Mouse (Mus musculus) ovary, adult 2 months (tissue): Measurements from ENCODE around the gene Pcbp2. TPM values are rescaled to one million over a fixed set of nuclear protein-coding genes. Genes with fewer than 3 reads are reported as not detected.

Experiments used
- polyA plus RNA-seq: library from polyadenylated mRNA; depleted of rRNA; stranded (reverse); fragments of >200 nt; gene quantifications from 2 replicates; pipeline ENCODE4 v1.2.3, GENCODE M21; 2012; rRNA removed

Pcbp2 gene
- polyA plus RNA-seq = 416 and 676 TPM in 2 replicates

GRCm38 (mm10) chr15:102470183-102470604 is at the start of gene Pcbp2:
Gene Pcbp2 (plus strand): TSS chr15:102470539.

GRCm38 (mm10) chr15:102445146-102445545 is 25.2 kb upstream of the Pcbp2 start, which contains the start of gene Amhr2:
Gene Amhr2 (plus strand): TSS chr15:102445367.

GRCm38 (mm10) chr15:102458904-102459317 is 11.4 kb upstream of the Pcbp2 start, which contains the start of gene Prr13:
Gene Prr13 (plus strand): TSS chr15:102459028.

GRCm38 (mm10) chr15:102503447-102503846 is 33.1 kb downstream of the Pcbp2 start, which contains the start of gene Gm10337:
Gene Gm10337 (plus strand): TSS chr15:102503722.

GRCm38 (mm10) chr15:102516728-102517404 is 46.5 kb downstream of the Pcbp2 start, which contains the start of gene Map3k12:
Gene Map3k12 (minus strand): TSS chr15:102517064.

GRCm38 (mm10) chr15:102517976-102518858 is 47.9 kb downstream of the Pcbp2 start, which contains the start of gene Tarbp2:
Gene Tarbp2 (plus strand): TSS chr15:102518192.

GRCm38 (mm10) chr15:102524892-102525485 is 54.6 kb downstream of the Pcbp2 start, which contains the start of gene Npff:
Gene Npff (minus strand): TSS chr15:102524942.

Other genes with a start within 250 kb of the Pcbp2 start
- gene Itgb7, start 238.6 kb upstream of the Pcbp2 start, polyA plus RNA-seq = 5.7 and 6.7 TPM in 2 replicates
- gene Rarg, start 213.0 kb upstream of the Pcbp2 start, polyA plus RNA-seq = 57.9 and 65.1 TPM in 2 replicates
- gene Gm9918, start 200.0 kb upstream of the Pcbp2 start, polyA plus RNA-seq = 0.77 and 1.0 TPM in 2 replicates
- 119 and 129 TPM in 2 replicates for gene Mfsd5, start 191.1 kb upstream of the Pcbp2 start, polyA plus RNA-seq
- gene Espl1, start 174.3 kb upstream of the Pcbp2 start, polyA plus RNA-seq = 12.0 and 16.4 TPM in 2 replicates
- 77.8 and 110 TPM in 2 replicates for gene Pfdn5, start 144.4 kb upstream of the Pcbp2 start, polyA plus RNA-seq
- gene Myg1, start 138.8 kb upstream of the Pcbp2 start, polyA plus RNA-seq = 58.9 and 73.8 TPM in 2 replicates
- 44.6 and 50.1 TPM in 2 replicates for gene Aaas, start 119.8 kb upstream of the Pcbp2 start, polyA plus RNA-seq
- gene Sp7, start 103.4 kb upstream of the Pcbp2 start, polyA plus RNA-seq = 1.7 and 2.3 TPM in 2 replicates
- gene Sp1, start 64.4 kb upstream of the Pcbp2 start, polyA plus RNA-seq = 19.1 and 23.3 TPM in 2 replicates
- gene Amhr2, start 25.2 kb upstream of the Pcbp2 start, polyA plus RNA-seq = 150 and 164 TPM in 2 replicates
- gene Prr13, start 11.5 kb upstream of the Pcbp2 start, polyA plus RNA-seq = 105 and 108 TPM in 2 replicates
- gene Gm10337, start 33.2 kb downstream of the Pcbp2 start, polyA plus RNA-seq = not detected in 2 replicates
- 19.0 and 19.6 TPM in 2 replicates for gene Map3k12, start 46.5 kb downstream of the Pcbp2 start, polyA plus RNA-seq
- 89.7 and 90.4 TPM in 2 replicates for gene Tarbp2, start 47.7 kb downstream of the Pcbp2 start, polyA plus RNA-seq
- gene Npff, start 54.4 kb downstream of the Pcbp2 start, polyA plus RNA-seq = 3.8 and 4.0 TPM in 2 replicates
- gene Gm28047, start 154.5 kb downstream of the Pcbp2 start, polyA plus RNA-seq = not detected in 2 replicates
- 77.0 and 108 TPM in 2 replicates for gene Atf7, start 154.9 kb downstream of the Pcbp2 start, polyA plus RNA-seq
- 346 and 452 TPM in 2 replicates for gene Atp5g2, start 201.8 kb downstream of the Pcbp2 start, polyA plus RNA-seq